In genomic region chr4:83183288-83183930, GRCm38 (mm10) we compare ENCODE assay signal across 8 mouse cellular contexts.
DNase-seq lines count a peak whose midpoint lies in the region; ATAC-seq and TF ChIP-seq lines count a peak whose summit lies in the region.

No protein-coding gene starts in this region.

- no peaks in the 10 kb centered on the region for H3K9me3 ChIP-seq in forebrain, embryonic 16.5 days (ENCODE audit: control insufficient read depth, low read length)
- no peaks in the 10 kb centered on the region for H3K9me3 ChIP-seq in lung, embryonic 14.5 days (ENCODE audit: low read depth, low read length)

- peak; percentile 82 for TF ChIP-seq CTCF in Patski (IDR thresholded peaks at IDR 0.05)
- TF ChIP-seq CTCF in lung, embryonic 14.5 days (IDR thresholded peaks at IDR 0.05; ENCODE audit: low read depth) = peak; percentile 88

- peaks cover 12% of the 10 kb centered on the region for H3K4me1 ChIP-seq in forebrain, embryonic 16.5 days (replicated peaks; ENCODE audit: control insufficient read depth, insufficient read depth, low read length)
- H3K4me1 ChIP-seq in lung, embryonic 14.5 days (ENCODE audit: insufficient read depth) = 0 out of 2 replicates have a peak, but pooled peaks cover 6% of the 10 kb centered on the region

- 0 out of 2 replicates have a peak overlapping the region, but pooled peaks have one; percentile 7 for H3K9ac ChIP-seq in forebrain, embryonic 16.5 days (replicated peaks; ENCODE audit: low read depth, low read length)
- H3K9ac ChIP-seq in lung, embryonic 14.5 days = no peak overlapping the region

- no peak overlapping the region for H3K4me3 ChIP-seq in forebrain, embryonic 16.5 days (replicated peaks; ENCODE audit: low read length)
- no peak overlapping the region for H3K4me3 ChIP-seq in lung, embryonic 14.5 days (ENCODE audit: low read depth, low read length)

- in situ Hi-C loops in Patski (cut with MboI; ENCODE audit: low pct_unique_long_range_greater_than_20kb) = loop anchor here (5.0 to 25.0 kb wide), 7 partner anchors 36 to 1696 kb away; no protein-coding TSS in a partner anchor

- no peak overlapping the region for H3K27ac ChIP-seq in forebrain, embryonic 16.5 days (ENCODE audit: low read length)
- no peak overlapping the region for H3K27ac ChIP-seq in lung, embryonic 14.5 days (ENCODE audit: low read depth)

- H3K27me3 ChIP-seq in Patski = no peaks in the 10 kb centered on the region
- H3K27me3 ChIP-seq in forebrain, embryonic 16.5 days (replicated peaks; ENCODE audit: control insufficient read depth, insufficient read depth, low read length) = no peaks in the 10 kb centered on the region
- H3K27me3 ChIP-seq in lung, embryonic 14.5 days (ENCODE audit: insufficient read depth, low read length) = no peaks in the 10 kb centered on the region

- POLR2A ChIA-PET in Patski (lab: Charles Lee) = no interaction called here

- H3K4me2 ChIP-seq in forebrain, embryonic 16.5 days (ENCODE audit: low read length) = no peak overlapping the region
- no peak overlapping the region for H3K4me2 ChIP-seq in lung, embryonic 14.5 days

- 27% methylated on average over 9 of the region's 9 CpGs for WGBS in forebrain, embryonic 16.5 days
- WGBS in lung, embryonic 14.5 days = 37% methylated on average over 9 of the region's 9 CpGs

- no peaks in the 10 kb centered on the region for H3K36me3 ChIP-seq in forebrain, embryonic 16.5 days (ENCODE audit: control insufficient read depth, insufficient read depth)
- no peaks in the 10 kb centered on the region for H3K36me3 ChIP-seq in lung, embryonic 14.5 days (ENCODE audit: insufficient read depth)

- ATAC-seq in Patski = peak; percentile 49
- ATAC-seq in forebrain, embryonic 16.5 days = peak; percentile 83
- peak; percentile 73 for ATAC-seq in lung, embryonic 14.5 days (ENCODE audit: insufficient read depth)
- no peak for ATAC-seq in erythroid progenitor cell, adult 5-6 weeks (replicated peaks; ENCODE audit: low FRiP score, poor library complexity, severe bottlenecking)

- CTCF ChIA-PET in Patski (lab: Charles Lee) = interaction anchor here (1.0 to 1.3 kb wide), 6 partner anchors 10 to 1686 kb away, joined by 3 to 5 read pairs (median 4); no protein-coding TSS in a partner anchor

- no peak for DNase-seq in Patski (ENCODE audit: low read depth, low spot score)
- DNase-seq in cerebellum, adult 18-20 months = peak; percentile 79
- DNase-seq in heart, postnatal 4 days = peak; percentile 76
- peak; percentile 76 for DNase-seq in layer of hippocampus, adult 11-12 months (ENCODE audit: low spot score)
- peak; percentile 91 for DNase-seq in lung, embryonic 14.5 days
- DNase-seq in ovary, postnatal 36 days (ENCODE audit: low spot score) = peak; percentile 39
